Mouse (Mus musculus) embryonic facial prominence, embryonic 11.5 days (tissue): ENCODE data around the gene Plcg2. TPM values are rescaled to one million over a fixed set of nuclear protein-coding genes. Genes with fewer than 3 reads are reported as not detected.

Source experiments
- ATAC-seq: fragments of 200-750 bp; cut with Nextera tagmentation; replicated peaks from 2 replicates; pipeline ENCODE4 v1.8.0; 2017; ENCODE audit warnings: low read depth; ENCODE audit not compliant: insufficient number of reproducible peaks, low FRiP score, low TSS enrichment
- DNase-seq: peaks from one replicate; pipeline ENCODE4 v3.0.0-alpha.2; 2015; ENCODE audit warnings: low spot score
- H3K27ac ChIP-seq: fragments of 300-500 bp; sonication (generic); replicated peaks from 2 replicates; pipeline ENCODE4 v1.5.1; 2014; ENCODE audit warnings: mild to moderate bottlenecking, low read depth, low read length, control low read depth
- H3K27me3 ChIP-seq: fragments of 300-500 bp; sonication (generic); 2 replicates; pipeline ENCODE4 v1.6.1; 2014; ENCODE audit warnings: mild to moderate bottlenecking, low read length, moderate library complexity, mixed read lengths; ENCODE audit not compliant: control insufficient read depth, insufficient read depth
- H3K36me3 ChIP-seq: fragments of 300-500 bp; sonication (generic); replicated peaks from 2 replicates; pipeline ENCODE4 v1.6.1; 2014; ENCODE audit warnings: low read depth, mild to moderate bottlenecking, low read length, moderate library complexity, mixed read lengths; ENCODE audit not compliant: control insufficient read depth, insufficient read depth
- H3K4me1 ChIP-seq: fragments of 300-500 bp; sonication (generic); 2 replicates; pipeline ENCODE4 v1.6.1; 2014; ENCODE audit warnings: low read length, mixed read lengths; ENCODE audit not compliant: control insufficient read depth, insufficient read depth
- H3K4me2 ChIP-seq: fragments of 300-500 bp; sonication (generic); 2 replicates; pipeline ENCODE4 v1.6.1; 2014; ENCODE audit warnings: low read depth, mild to moderate bottlenecking, control low read depth, low read length, moderate library complexity
- H3K4me3 ChIP-seq: fragments of 300-500 bp; sonication (generic); 2 replicates; pipeline ENCODE4 v1.5.1; 2014; ENCODE audit warnings: low read depth, low read length, control low read depth
- H3K9ac ChIP-seq: fragments of 300-500 bp; sonication (generic); replicated peaks from 2 replicates; pipeline ENCODE4 v1.6.1; 2014; ENCODE audit warnings: mild to moderate bottlenecking, control low read depth, low read length
- H3K9me3 ChIP-seq: fragments of 300-500 bp; sonication (generic); replicated peaks from 2 replicates; pipeline ENCODE4 v1.6.1; 2016; ENCODE audit warnings: mild to moderate bottlenecking, low read length, inconsistent platforms, mixed read lengths; ENCODE audit not compliant: control insufficient read depth
- WGBS: fragments of 180-500 bp; shearing (Covaris S2); extraction: QIAGEN DNeasy Blood & Tissue Kit; methylation state at CpG from one replicate; pipeline ENCODE4 v1.1.7; 2014; 5-methylcytosine and 5-hydroxymethylcytosine counted together
- polyA plus RNA-seq: library from polyadenylated mRNA; unstranded; fragments of >200 nt; fragmentation: Nextera tagmentation; extraction: Ambion mirVana; gene quantifications from 2 replicates; pipeline ENCODE4 v1.2.1, GENCODE M21; 2014

Plcg2 gene
- polyA plus RNA-seq, 1 experiment from 2014 or later: 1.8 TPM

DNA sequence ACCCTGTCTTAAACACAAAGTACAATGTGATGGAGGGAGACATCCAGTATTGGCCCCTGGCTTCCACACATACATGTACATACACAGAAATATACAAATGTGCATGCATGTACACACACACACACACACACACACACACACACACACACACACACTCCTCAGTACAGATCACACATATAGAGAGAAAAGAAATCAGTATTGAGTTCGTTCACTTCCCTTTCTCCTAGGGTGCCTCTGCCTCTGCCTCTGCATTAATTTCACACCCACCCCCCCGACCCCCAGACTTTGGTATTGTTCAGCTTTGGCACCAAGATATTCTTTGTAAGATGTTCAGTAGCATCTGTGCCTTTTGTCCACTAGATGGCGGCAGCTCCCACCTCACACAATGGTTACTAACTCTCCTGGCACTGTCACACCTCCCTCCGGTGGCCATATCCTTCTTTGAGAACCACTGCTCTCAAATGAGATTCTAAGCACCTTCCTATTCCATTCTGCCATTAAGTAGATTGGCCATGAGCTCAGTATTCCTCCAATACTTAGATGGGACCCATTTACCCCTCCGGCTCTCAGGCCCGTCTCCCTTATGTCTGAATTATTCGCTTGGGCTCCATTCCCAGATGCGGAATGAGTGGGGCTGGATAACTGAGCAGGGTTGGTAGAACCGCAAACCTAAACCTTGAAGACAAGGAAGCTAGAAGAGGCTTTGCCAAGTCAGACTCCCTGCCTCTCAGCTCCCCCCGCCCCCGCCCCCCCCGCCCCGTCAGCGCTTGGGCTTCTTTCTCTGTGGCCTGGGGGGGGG is 128.1 kb downstream of the Plcg2 start:
- Histone ChIP-seq H3K27me3 (no peaks in the 10 kb centered on the region), H3K9me3 (no peaks in the 10 kb centered on the region), H3K4me2 (no peak overlapping the region), H3K36me3 (no peaks in the 10 kb centered on the region), H3K9ac (no peak overlapping the region), H3K4me3 (no peak overlapping the region), H3K4me1 (no peaks in the 10 kb centered on the region), H3K27ac (no peak overlapping the region)
- 76% methylated on average over 14 of the region's 14 CpGs for WGBS
- DNase-seq (peak; percentile 81), ATAC-seq (no peak)

- DNase-seq (no peak), ATAC-seq (no peak)
- no peak overlapping the region for H3K4me3 ChIP-seq
- H3K4me2 ChIP-seq: no peak overlapping the region
- 72% methylated on average over 9 of the region's 9 CpGs for WGBS
- no peaks in the 10 kb centered on the region for H3K27me3 ChIP-seq
- H3K36me3 ChIP-seq: no peaks in the 10 kb centered on the region
- H3K9ac ChIP-seq: no peak overlapping the region
- no peak overlapping the region for H3K27ac ChIP-seq
- no peaks in the 10 kb centered on the region for H3K9me3 ChIP-seq
- H3K4me1 ChIP-seq: no peaks in the 10 kb centered on the region
Observed at GRCm38 (mm10) chr8:117627096-117627495, 129.0 kb downstream of the Plcg2 start.

GRCm38 (mm10) chr8:117632532-117632931 is 134.4 kb downstream of the Plcg2 start:
- H3K4me1 ChIP-seq: no peaks in the 10 kb centered on the region
- no peak overlapping the region for H3K4me3 ChIP-seq
- no peak overlapping the region for H3K9ac ChIP-seq
- H3K27ac ChIP-seq: no peak overlapping the region
- WGBS: 82% methylated on average over 5 of the region's 5 CpGs
- ATAC-seq (no peak), DNase-seq (no peak)
- no peaks in the 10 kb centered on the region for H3K36me3 ChIP-seq
- H3K27me3 ChIP-seq: no peaks in the 10 kb centered on the region
- H3K9me3 ChIP-seq: no peaks in the 10 kb centered on the region
- H3K4me2 ChIP-seq: no peak overlapping the region

- 90% methylated on average over 7 of the region's 7 CpGs for WGBS
- no peaks in the 10 kb centered on the region for H3K36me3 ChIP-seq
- no peaks in the 10 kb centered on the region for H3K27me3 ChIP-seq
- no peak overlapping the region for H3K4me3 ChIP-seq
- no peak overlapping the region for H3K4me2 ChIP-seq
- ATAC-seq (no peak), DNase-seq (no peak)
- H3K27ac ChIP-seq: no peak overlapping the region
- no peaks in the 10 kb centered on the region for H3K9me3 ChIP-seq
- H3K4me1 ChIP-seq: no peaks in the 10 kb centered on the region
- H3K9ac ChIP-seq: no peak overlapping the region
Observed at GRCm38 (mm10) chr8:117634406-117634805, 136.3 kb downstream of the Plcg2 start.

GRCm38 (mm10) chr8:117637462-117637861 is 139.4 kb downstream of the Plcg2 start:
- Histone ChIP-seq H3K36me3 (no peaks in the 10 kb centered on the region), H3K27me3 (no peaks in the 10 kb centered on the region), H3K9me3 (no peaks in the 10 kb centered on the region), H3K4me3 (no peak overlapping the region), H3K4me2 (no peak overlapping the region), H3K9ac (no peak overlapping the region), H3K4me1 (no peaks in the 10 kb centered on the region), H3K27ac (no peak overlapping the region)
- no peak for DNase-seq
- 64% methylated on average over 3 of the region's 3 CpGs for WGBS
- ATAC-seq: no peak

DNA sequence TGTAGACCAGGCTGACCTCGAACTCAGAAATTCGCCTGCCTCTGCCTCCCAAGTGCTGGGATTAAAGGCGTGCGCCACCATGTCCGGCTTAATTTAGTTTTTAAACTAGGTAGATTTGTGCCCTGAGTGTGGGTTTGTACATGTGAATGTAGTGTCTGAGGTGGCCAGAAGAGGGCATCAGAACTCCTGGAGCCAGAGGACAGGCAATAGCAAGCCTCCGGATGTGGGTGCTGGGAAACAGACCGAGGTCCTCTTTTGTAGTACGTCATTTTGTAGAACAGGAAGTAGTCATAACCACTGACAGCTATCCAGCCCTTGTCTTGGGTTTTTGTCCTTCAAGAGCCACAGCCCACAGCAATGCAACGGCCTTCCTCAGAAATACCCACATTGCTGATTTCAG is 141.5 kb downstream of the Plcg2 start:
- DNase-seq (no peak), ATAC-seq (no peak)
- H3K36me3 ChIP-seq: no peaks in the 10 kb centered on the region
- WGBS: 96% methylated on average over 9 of the region's 9 CpGs
- H3K9me3 ChIP-seq: no peaks in the 10 kb centered on the region
- H3K27ac ChIP-seq: no peak overlapping the region
- H3K4me2 ChIP-seq: no peak overlapping the region
- H3K9ac ChIP-seq: no peak overlapping the region
- no peaks in the 10 kb centered on the region for H3K27me3 ChIP-seq
- no peak overlapping the region for H3K4me3 ChIP-seq
- no peaks in the 10 kb centered on the region for H3K4me1 ChIP-seq

DNA sequence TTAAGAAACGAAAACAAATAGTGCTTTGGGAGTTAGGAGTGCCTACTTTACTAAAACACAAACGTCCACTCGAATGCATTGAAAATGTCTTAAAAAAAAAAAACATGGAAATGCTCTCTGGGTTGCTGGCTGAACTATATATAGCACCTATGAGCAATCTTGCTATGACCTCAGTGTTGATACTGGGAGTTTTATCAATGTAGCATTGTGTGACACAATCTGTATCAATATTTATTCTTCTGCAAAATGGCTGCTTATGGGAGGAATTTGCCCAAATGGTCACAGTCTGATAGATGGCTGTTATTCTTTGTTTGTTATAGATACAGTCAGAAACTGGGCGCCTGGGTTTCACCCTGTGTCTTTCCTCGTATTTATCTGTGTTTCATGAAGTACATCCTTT is 147.4 kb downstream of the Plcg2 start:
- H3K4me3 ChIP-seq: no peak overlapping the region
- no peak overlapping the region for H3K9ac ChIP-seq
- 70% methylated on average over 5 of the region's 5 CpGs for WGBS
- no peaks in the 10 kb centered on the region for H3K9me3 ChIP-seq
- no peaks in the 10 kb centered on the region for H3K36me3 ChIP-seq
- DNase-seq (no peak), ATAC-seq (no peak)
- H3K27ac ChIP-seq: no peak overlapping the region
- no peaks in the 10 kb centered on the region for H3K4me1 ChIP-seq
- H3K27me3 ChIP-seq: no peaks in the 10 kb centered on the region
- H3K4me2 ChIP-seq: no peak overlapping the region

DNA sequence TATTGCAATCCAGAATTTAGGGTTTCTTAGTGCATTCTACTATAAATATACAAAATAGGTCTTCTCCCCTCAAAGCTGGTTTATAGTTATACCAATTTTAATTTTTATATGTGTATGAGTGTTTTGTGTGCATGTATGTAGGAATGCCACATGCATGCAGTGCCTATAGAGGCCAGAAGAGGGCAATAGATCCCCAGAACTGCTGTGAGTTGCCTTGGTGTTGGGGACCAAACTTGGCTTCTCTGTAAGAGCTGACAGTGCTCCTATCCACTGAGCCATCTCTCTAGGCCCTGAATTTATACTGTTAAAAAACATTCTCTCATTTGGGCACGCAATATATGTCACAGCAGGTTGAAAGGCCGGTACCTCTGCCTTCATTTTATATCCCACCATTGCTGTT is 147.9 kb downstream of the Plcg2 start:
- 54% methylated on average over 2 of the region's 2 CpGs for WGBS
- no peak overlapping the region for H3K9ac ChIP-seq
- no peak overlapping the region for H3K27ac ChIP-seq
- H3K27me3 ChIP-seq: no peaks in the 10 kb centered on the region
- no peaks in the 10 kb centered on the region for H3K36me3 ChIP-seq
- H3K4me3 ChIP-seq: no peak overlapping the region
- H3K4me1 ChIP-seq: no peaks in the 10 kb centered on the region
- no peaks in the 10 kb centered on the region for H3K9me3 ChIP-seq
- no peak overlapping the region for H3K4me2 ChIP-seq
- ATAC-seq (no peak), DNase-seq (peak; percentile 79)
